Mouse (Mus musculus): ENCODE measurements around the gene Sprn.

- TF ChIP-seq CTCF (conservative IDR thresholded peaks at IDR 0.05; ENCODE audit: low read length) (no peak), POU5F1 (IDR thresholded peaks at IDR 0.05; ENCODE audit: borderline replicate concordance, low read length) (no peak)
Measured at GRCm38 (mm10) chr7:140184206-140184605, 29.5 kb upstream of the Sprn start.

Measured in E14TG2a.4 (cell line).